Mouse (Mus musculus) heart, postnatal 14 days (tissue): ENCODE measurements around the gene Mtnr1b. TPM values are rescaled to one million over a fixed set of nuclear protein-coding genes. Genes with fewer than 3 reads are reported as not detected.
A peak's percentile ranks its signal among the peaks of the same experiment; 100 is the strongest.

Source experiments
- DNase-seq, 2 experiments: peaks; one replicate each; pipeline ENCODE4 v3.0.0; 2021 to 2022
- intact Hi-C: fragments of 180-260 bp; cut with DNase I; formaldehyde crosslinking; loops from one replicate; pipeline ENCODE4 v1.15.1; 2025
- total RNA-seq, 2 experiments: library from RNA; stranded (reverse); gene quantifications; 2 replicates each; pipeline ENCODE4 v1.2.3; 2021

Mtnr1b gene
- total RNA-seq, 2 experiments from 2014 or later = not detected

- DNase-seq = peak; percentile 36 to 52
These were observed 61.1 kb downstream of the Mtnr1b start for GRCm38 (mm10) chr9:15813002-15813911.

DNA sequence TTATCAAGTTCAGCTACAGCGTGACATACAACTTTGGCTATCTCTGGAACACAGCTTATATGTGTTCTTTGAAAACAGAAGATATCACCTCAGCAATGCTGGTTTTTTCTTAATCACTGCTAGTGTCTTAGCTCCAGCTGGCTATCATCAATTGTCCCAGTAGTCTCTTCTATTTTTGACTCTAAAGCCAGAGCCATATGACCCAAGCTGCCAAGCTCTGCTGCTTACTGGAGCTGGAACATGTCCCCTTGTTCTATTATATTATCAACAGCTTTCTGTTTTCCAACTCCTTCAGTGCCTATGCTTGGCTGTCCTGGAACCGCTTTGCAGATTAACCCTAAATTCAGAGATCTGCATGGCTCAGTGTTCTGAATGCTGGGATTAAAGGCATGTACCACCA, 70.1 kb downstream of the Mtnr1b start:
- intact Hi-C loops = no loop called here
- DNase-seq = no peak

More at GRCm38 (mm10) chr9:15813002-15813911, 61.1 kb downstream of the Mtnr1b start:
- intact Hi-C loops = no loop called here

- DNase-seq = no peak
These were observed 71.8 kb downstream of the Mtnr1b start for GRCm38 (mm10) chr9:15802413-15803027.

DNA sequence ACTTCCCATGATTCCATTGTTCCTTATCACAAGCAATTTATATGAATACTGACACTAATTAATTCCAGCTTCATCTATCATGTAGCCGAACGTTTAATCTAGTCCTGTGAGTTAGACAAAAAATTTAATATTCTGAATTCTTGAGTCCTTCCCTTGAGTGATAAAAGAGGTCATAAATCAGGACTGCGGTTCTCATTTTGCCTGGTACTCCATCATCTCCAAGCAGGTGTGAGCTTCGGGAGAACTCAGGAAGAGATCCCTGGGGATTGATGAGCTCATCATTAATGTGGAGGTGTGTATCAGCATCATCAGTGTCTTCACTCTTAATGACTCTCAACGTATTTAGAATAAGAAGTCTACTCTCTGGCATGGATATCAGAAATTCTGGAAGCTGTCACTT, 74.0 kb downstream of the Mtnr1b start:
- DNase-seq = no peak
- intact Hi-C loops = no loop called here

More at GRCm38 (mm10) chr9:15802413-15803027, 71.8 kb downstream of the Mtnr1b start:
- intact Hi-C loops = no loop called here

GRCm38 (mm10) chr9:15794408-15794807, 79.9 kb downstream of the Mtnr1b start:
- intact Hi-C loops = no loop called here
- DNase-seq = no peak

GRCm38 (mm10) chr9:15792076-15792475, 82.3 kb downstream of the Mtnr1b start:
- DNase-seq = no peak
- intact Hi-C loops = no loop called here

- no peak for DNase-seq
- intact Hi-C loops = no loop called here
These were observed 87.7 kb downstream of the Mtnr1b start for GRCm38 (mm10) chr9:15786610-15787009.

DNA sequence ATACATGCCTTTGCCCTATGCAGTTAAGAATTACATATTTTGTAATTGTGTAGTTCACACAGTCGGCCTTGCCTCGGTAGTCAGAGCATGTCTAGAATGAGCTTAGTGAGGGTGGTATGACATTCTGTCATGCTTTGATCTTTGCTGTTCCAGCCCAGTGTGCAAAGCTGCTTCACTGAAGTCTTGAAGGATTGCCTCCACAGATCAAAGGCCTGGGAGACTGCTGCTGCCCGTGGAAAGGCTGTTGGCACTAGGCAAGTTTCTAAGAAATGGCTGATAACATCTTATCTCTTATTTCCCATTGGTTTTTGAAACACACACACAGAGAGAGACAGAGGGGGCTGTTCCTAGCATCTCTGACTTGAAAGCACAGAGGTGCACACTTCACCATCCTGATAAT, 88.2 kb downstream of the Mtnr1b start:
- intact Hi-C loops = no loop called here
- no peak for DNase-seq

- intact Hi-C loops = no loop called here
- no peak for DNase-seq
These were observed 92.4 kb downstream of the Mtnr1b start for GRCm38 (mm10) chr9:15781936-15782335.

DNA sequence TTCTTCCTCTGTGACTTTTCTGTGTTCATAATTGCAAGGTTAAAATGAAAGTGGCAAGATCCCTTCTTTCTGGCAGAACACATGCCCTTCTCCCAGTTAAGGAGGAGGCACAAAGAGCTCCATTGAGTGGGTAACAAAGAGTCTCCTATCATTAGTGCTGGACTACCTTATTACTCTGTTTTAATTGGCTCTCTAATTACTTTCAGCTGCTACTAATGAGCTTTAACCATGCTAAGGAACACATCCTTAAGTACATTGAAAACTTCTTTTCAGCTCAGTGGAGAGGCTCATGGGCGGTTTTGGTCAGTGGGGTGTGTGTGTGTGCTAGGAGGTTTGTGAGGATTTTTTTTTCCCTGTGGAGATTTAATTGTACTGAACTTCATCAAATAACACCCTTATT, 99.4 kb downstream of the Mtnr1b start:
- intact Hi-C loops = no loop called here

More for the DNA sequence above, 99.4 kb downstream of the Mtnr1b start:
- no peak for DNase-seq

Other genes starting within 250 kb of the Mtnr1b start
- gene Deup1, start 246.6 kb downstream of the Mtnr1b start, total RNA-seq = under 1 TPM; 0.24 to 0.26 TPM
- gene Slc36a4, start 164.8 kb downstream of the Mtnr1b start, total RNA-seq = 10 to 100 TPM; 11.9 to 12.3 TPM